Mouse (Mus musculus) testis, adult 2 months (tissue): ENCODE measurements around the gene Serpina16.

ENCODE experiments used
- CTCF ChIP-seq: fragments of 200-500 bp; IDR thresholded peaks from 2 replicates; pipeline ENCODE4 v1.5.1; 2012; ENCODE audit warnings: low read depth, mild to moderate bottlenecking, inconsistent platforms, low read length, moderate library complexity; ENCODE audit not compliant: control insufficient read depth, insufficient read depth, insufficient replicate concordance
- POLR2A ChIP-seq: fragments of 200-500 bp; IDR thresholded peaks from 2 replicates; pipeline ENCODE4 v1.6.1; 2012; ENCODE audit warnings: low read depth, mild to moderate bottlenecking, inconsistent platforms, low read length, moderate library complexity; ENCODE audit not compliant: control insufficient read depth

- TF ChIP-seq CTCF = peak; percentile 55; the same call in 1 of the 2 replicates
- no peak for TF ChIP-seq POLR2A
These were observed 32.6 kb downstream of the Serpina16 start for GRCm38 (mm10) chr12:103643336-103643735.
